Comparison of ENCODE assay signal across 10 mouse cellular contexts in genomic region chr11:33202296-33202695, GRCm38 (mm10). TPM values are rescaled to one million over a fixed set of nuclear protein-coding genes. Genes with fewer than 3 reads are reported as not detected.
A peak's percentile ranks its signal among the peaks of the same experiment; 100 is the strongest.
DNase-seq lines count a peak whose midpoint lies in the region; ATAC-seq lines count a peak whose summit lies in the region.
"Had no signal": no experiment of that assay in that cellular context is flagged by ENCODE, and none has a peak within 500 bp of the region (broad histone marks: within the 10 kb centered on the region; RNA-seq: fewer than 3 reads in every experiment).

No protein-coding gene starts in this region.

- H3K36me3 ChIP-seq in limb, embryonic 11.5 days (ENCODE audit: control insufficient read depth, insufficient read depth, low read length) = no peaks in the 10 kb centered on the region

- H3K27ac ChIP-seq in limb, embryonic 11.5 days (replicated peaks; ENCODE audit: low read depth, low read length) = no peak overlapping the region

- H3K4me1 ChIP-seq in limb, embryonic 11.5 days (ENCODE audit: control insufficient read depth, insufficient read depth, low read length) = peaks cover 19% of the 10 kb centered on the region

- H3K4me2 ChIP-seq in limb, embryonic 11.5 days (ENCODE audit: low read depth, severe bottlenecking) = no peak overlapping the region

- ATAC-seq in limb, embryonic 11.5 days (ENCODE audit: insufficient number of reproducible peaks, low FRiP score, low TSS enrichment, low read depth) = no peak
- no peak for ATAC-seq in activated CD4-positive, CD25-positive, alpha-beta regulatory T cell, adult 4 months

- peak; percentile 7 for DNase-seq in heart, postnatal 4 days
- no peak for DNase-seq in heart, postnatal 25 days (ENCODE audit: low spot score)
- DNase-seq in R1 (ENCODE audit: low read depth, low spot score) = peak; percentile 59
- peak; percentile 45 for DNase-seq in embryo, embryonic 10.5 days (ENCODE audit: low spot score)
- DNase-seq in limb, embryonic 11.5 days (ENCODE audit: low spot score) = peak; percentile 58
- DNase-seq in spleen, postnatal 36 days (ENCODE audit: low spot score in 2 of 2) = no peak
- no peak for DNase-seq in layer of hippocampus, adult 18-20 months (ENCODE audit: low spot score in 2 of 2)

- H3K9me3 ChIP-seq in limb, embryonic 11.5 days (ENCODE audit: control insufficient read depth, low read length) = no peaks in the 10 kb centered on the region; the same call in 1 of the 2 replicates

- peaks cover 92% of the 10 kb centered on the region for H3K27me3 ChIP-seq in limb, embryonic 11.5 days (ENCODE audit: control insufficient read depth, insufficient read depth, low read length)

- intact Hi-C loops in heart, postnatal 25 days (cut with DNase I) = no loop called here

- H3K4me3 ChIP-seq in limb, embryonic 11.5 days (ENCODE audit: low read depth, low read length) = 0 out of 2 replicates have a peak overlapping the region, but pooled peaks have one; percentile 6
- H3K4me3 ChIP-seq: myocyte had no signal

- WGBS in limb, embryonic 11.5 days = 1% methylated on average over 37 of the region's 37 CpGs

- no peak overlapping the region for H3K9ac ChIP-seq in limb, embryonic 11.5 days (ENCODE audit: low read length)

RNA-seq across cellular contexts. Expression of gene Tlx3, which starts 1.1 kb away (rescaled TPM):
- total RNA-seq in heart, postnatal 4 days (2021) = not detected
- not detected for total RNA-seq in heart, postnatal 25 days (2021)
- not detected in 2 replicates for polyA plus RNA-seq in limb, embryonic 11.5 days (2014; fragmentation: Nextera tagmentation; extraction: Ambion mirVana)
- total RNA-seq in layer of hippocampus, adult 18-20 months (2021) = not detected
- polyA plus RNA-seq in activated CD4-positive, CD25-positive, alpha-beta regulatory T cell, adult 4 months (2017; shearing (Covaris generic)) = not detected
- polyA plus RNA-seq: large intestine, adult 2 months; myocyte had no signal

RNA-seq across cellular contexts. Expression of gene Npm1, which starts 39.3 kb away (rescaled TPM):
- total RNA-seq in heart, postnatal 4 days (2021) = 100 to 1,000 TPM; 272 to 297 TPM
- total RNA-seq in heart, postnatal 25 days (2021) = 100 to 1,000 TPM; 138 to 153 TPM
- 1,519 and 1,530 TPM in 2 replicates for polyA plus RNA-seq in limb, embryonic 11.5 days (2014; fragmentation: Nextera tagmentation; extraction: Ambion mirVana)
- 100 to 1,000 TPM; 176 to 183 TPM for total RNA-seq in layer of hippocampus, adult 18-20 months (2021)
- 1,000 to 10,000 TPM; 1,545 to 1,596 TPM for polyA plus RNA-seq in activated CD4-positive, CD25-positive, alpha-beta regulatory T cell, adult 4 months (2017; shearing (Covaris generic))

RNA-seq across cellular contexts. Expression of gene Fgf18, which starts 55.1 kb away (rescaled TPM):
- total RNA-seq in heart, postnatal 4 days (2021) = 10 to 100 TPM; 11.1 to 14.1 TPM
- 1 to 10 TPM; 5.1 to 6.0 TPM for total RNA-seq in heart, postnatal 25 days (2021)
- 12.7 and 16.8 TPM in 2 replicates for polyA plus RNA-seq in limb, embryonic 11.5 days (2014; fragmentation: Nextera tagmentation; extraction: Ambion mirVana)
- 1 to 10 TPM; 3.4 to 4.0 TPM for total RNA-seq in layer of hippocampus, adult 18-20 months (2021)
- not detected for polyA plus RNA-seq in activated CD4-positive, CD25-positive, alpha-beta regulatory T cell, adult 4 months (2017; shearing (Covaris generic))

Comparison
In these comparisons a context has a peak if more than half of its experiments do, and no peak if none do; other contexts are left out.
1. DNase-seq: peak in heart, postnatal 4 days (single experiment), R1 (single experiment), embryo, embryonic 10.5 days (single experiment) and limb, embryonic 11.5 days (single experiment); none in heart, postnatal 25 days (single experiment), spleen, postnatal 36 days (0 of 2) and layer of hippocampus, adult 18-20 months (0 of 2).